Mouse (Mus musculus) 416B (cell line): ENCODE data around the gene Tns1.

ENCODE experiments used
- DNase-seq: peaks from one replicate; pipeline ENCODE4 v3.0.0; 2011; ENCODE audit warnings: low read depth

Gene Tns1

GRCm38 (mm10) chr1:74091138-74091537 is 33.1 kb downstream of the Tns1 start:
- no peak for DNase-seq

- DNase-seq, result no peak
Observed at GRCm38 (mm10) chr1:74090329-74090728, 33.9 kb downstream of the Tns1 start.

DNA sequence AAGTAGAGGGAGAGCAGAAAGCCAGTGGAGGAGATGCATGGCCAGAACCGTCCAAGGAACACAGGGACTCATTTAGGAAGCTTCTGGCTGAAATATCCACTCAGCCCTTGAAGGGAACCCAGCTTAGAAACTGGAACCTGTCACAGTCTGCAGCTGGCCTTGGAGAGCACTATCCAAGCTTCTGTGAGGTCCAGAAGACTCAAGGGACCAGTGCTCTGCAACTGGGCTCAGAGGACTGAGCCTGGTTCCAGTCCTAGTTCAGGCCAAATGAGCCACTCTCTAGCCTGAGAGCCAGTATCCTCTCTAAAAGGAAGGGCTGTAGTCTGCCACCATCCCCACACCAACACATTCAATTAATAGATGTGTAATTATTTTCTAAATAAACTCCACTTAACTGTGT is 35.7 kb downstream of the Tns1 start:
- no peak for DNase-seq

GRCm38 (mm10) chr1:74085566-74085965 is 38.7 kb downstream of the Tns1 start:
- DNase-seq, result no peak

GRCm38 (mm10) chr1:74084752-74085151 is 39.5 kb downstream of the Tns1 start:
- peak; percentile 55 for DNase-seq

GRCm38 (mm10) chr1:74084065-74084705 is 40.1 kb downstream of the Tns1 start:
- DNase-seq, result no peak

DNA sequence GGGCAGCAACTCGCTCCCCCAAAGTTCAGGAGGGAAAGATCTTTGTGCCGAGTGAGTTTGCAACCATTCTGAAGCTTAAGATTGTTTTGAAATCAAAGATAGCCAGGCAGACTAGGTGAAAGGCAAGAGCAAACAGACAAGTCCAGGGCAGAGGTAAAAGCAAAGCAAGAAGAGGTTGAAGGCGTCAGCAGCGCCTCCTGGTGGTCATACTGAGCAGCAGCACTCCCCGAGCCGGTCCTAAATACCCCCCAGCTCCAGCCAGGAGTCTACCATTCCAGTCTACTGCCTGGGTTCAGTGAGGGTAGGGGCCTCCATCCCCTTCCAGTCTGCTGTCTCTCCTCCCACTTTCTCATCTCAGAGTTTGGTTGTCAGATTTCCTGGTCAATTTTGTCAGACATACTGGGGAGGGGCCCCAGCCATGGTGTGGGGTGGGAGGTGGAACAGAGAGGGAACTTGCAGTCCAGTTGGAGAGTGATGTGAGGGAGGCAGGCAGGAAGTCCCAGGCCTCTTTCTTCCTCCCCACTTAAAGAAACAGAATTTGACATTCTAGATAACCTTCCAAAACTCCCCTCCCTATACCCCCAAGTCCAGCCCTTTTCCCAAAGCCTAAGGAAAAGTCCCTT is 41.3 kb downstream of the Tns1 start:
- DNase-seq, result peak; percentile 69

DNA sequence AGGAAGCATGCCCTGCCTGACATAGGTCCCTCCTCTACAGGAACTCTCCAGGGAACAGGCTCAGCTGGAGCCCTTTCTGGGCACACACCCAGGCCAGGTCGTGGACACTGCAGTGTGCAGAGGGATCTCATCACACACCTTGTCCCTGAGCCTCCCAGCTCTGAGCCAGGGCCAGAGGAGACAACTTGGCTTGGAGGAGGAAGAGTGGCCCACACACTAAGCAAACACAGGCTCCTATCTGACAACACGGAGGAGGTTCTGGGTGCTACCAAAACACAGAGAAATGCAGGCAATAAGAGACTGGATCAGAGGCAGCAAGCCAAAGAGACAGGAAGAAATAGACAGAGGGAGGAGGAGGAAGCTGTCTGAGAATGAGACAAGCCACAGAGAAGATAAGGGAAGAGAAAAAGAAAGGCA is 42.7 kb downstream of the Tns1 start:
- peak; percentile 40 for DNase-seq

GRCm38 (mm10) chr1:74077353-74077752 is 46.9 kb downstream of the Tns1 start:
- peak; percentile 81 for DNase-seq

- DNase-seq, result no peak
Observed at GRCm38 (mm10) chr1:74076230-74076629, 48.0 kb downstream of the Tns1 start.

DNA sequence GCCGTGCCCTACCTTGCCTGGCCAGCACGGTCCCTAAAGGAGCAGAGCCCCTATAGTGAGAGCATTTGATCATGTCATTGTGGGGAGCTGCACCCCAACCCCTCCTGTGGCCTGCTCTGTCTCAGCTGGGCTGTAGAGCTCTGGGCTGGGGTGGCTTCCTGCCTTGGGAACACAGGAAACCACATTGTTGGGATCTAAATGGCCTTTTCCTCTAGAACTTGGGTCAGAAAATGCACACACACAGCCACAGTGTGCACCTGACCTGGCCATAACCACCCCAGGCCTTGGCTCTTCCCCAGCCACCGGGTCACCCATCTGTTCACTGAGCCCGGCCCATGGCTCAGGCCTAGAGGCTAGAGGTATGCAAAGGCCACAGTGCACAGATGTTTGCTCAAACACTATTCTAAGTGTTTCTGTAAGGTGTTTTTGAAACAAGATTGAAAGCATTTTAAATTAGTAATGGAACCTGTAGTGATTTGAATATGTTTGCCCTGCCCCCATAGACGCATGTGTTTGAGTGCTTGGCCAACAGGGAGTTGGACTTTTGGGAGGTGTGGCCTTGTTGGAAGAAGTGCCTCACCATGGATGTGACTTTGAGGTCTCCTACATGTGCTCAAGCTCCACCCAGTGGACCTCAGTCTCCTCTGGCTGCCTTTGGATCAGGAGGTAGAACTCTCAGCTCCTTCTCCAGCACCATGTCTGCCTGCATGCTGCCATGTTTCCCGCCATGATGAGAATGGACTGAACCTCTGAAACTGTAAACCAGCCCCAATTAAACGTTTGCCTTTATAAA is 49.4 kb downstream of the Tns1 start:
- no peak for DNase-seq

DNA sequence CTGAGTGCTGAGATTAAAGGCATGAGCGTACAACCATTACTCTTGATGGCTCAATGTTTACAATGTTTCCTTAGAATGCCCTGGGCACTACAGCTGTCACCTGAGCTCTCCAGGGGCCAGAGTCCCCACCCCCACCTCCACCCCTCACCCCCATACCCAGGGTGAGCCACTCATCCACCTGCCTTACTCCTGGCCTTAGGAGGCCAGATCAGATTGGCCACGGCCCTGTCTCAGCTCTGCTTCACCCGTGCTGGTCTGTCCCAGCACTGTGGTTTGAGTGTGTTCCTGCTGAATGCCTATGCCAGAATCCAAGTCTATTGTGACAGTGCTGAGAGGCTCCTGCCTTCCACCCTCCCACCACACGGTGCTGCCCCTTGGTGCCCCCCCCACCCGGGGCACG is 50.5 kb downstream of the Tns1 start:
- no peak for DNase-seq

DNA sequence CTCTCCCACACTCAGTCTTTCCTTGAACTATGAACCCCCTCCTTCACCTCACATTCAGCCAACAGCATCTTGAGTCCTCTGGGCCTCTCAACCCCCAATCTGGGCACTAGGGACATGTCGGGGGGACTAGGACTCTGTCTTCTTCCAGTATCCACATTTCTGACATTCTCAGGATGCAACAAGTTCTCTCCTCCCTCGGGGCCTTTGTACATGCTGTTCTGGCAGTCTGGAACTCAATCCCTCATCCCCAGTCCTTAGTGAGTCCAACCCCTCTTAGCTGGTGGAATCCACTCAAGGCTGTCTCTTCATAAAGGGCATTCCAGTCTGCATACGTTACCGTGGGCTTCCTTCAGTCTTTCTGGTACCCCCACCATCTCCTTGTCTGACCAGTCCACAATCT is 53.5 kb downstream of the Tns1 start:
- no peak for DNase-seq

- no peak for DNase-seq
Observed at GRCm38 (mm10) chr1:74070001-74070551, 54.2 kb downstream of the Tns1 start.

DNA sequence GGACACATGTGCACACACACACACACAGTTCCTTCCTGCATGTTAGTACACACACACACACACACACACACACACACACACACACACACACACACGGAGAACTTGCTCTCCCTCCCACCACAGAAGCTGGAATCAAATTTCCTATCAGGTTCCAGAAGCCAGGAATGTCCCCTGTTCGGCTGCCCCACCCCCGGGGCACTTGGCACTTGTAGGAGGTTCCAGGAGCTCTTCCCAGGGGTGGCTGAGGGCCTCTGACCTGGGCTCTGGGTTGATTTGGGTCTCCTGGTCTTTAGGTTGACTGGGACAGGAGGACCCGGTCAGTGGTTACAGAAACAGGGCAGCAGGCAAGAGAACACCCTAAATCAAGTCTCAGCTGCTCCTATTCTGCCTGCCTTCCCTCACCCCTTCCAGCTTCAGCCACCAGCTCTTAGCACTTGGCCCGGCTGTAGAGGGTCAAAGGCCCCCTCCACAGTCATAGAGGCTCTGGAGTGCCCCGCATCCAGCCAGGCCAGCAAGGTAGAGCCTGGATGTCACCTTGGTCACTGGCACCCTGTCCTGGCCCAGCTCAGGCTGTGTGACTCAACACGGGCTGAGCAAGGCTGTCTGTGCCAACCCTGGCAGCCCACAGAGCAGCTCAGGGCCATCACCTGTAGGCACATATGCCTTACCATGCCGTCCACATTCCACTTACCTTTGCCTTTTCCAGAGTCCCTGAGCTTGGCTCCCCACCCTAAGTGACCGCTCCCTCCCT is 55.0 kb downstream of the Tns1 start:
- DNase-seq, result no peak

DNA sequence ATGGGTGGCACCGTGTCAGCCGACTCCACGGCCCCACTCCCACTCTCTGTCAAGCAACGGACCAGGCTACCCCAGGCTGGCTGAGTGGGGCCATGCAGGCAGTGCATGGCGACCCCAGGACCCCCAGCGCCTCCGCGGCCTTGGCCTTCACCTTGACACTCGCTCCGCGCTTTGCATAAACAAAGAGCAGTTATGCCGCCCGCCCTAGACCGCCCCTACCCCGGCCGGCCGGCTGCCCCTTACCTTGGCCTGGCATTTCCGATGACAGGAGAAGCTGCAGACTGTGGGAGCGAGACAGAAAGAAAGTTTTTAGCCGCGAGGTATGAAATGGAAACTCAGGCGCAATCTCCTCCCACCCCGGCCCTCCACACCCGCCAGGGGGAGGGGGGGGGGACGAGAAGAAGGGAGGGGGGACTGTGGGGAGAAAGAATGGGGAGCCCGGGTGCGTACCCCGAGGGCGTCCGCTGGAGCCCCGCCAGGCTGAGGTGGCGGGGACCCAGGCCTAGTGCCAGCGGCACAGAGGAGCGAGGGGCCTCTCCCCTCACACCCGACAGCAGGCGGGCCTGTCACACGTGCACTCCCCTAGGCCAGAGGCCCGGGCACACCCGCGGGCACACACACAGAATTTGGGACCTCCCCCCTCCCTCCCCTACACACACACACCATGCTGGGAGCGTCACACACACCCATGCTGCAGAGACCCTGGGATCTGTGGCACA is 55.7 kb downstream of the Tns1 start:
- no peak for DNase-seq

GRCm38 (mm10) chr1:74067866-74068265 is 56.4 kb downstream of the Tns1 start:
- DNase-seq, result no peak

- DNase-seq, result no peak
Observed at GRCm38 (mm10) chr1:74066576-74066975, 57.7 kb downstream of the Tns1 start.

DNA sequence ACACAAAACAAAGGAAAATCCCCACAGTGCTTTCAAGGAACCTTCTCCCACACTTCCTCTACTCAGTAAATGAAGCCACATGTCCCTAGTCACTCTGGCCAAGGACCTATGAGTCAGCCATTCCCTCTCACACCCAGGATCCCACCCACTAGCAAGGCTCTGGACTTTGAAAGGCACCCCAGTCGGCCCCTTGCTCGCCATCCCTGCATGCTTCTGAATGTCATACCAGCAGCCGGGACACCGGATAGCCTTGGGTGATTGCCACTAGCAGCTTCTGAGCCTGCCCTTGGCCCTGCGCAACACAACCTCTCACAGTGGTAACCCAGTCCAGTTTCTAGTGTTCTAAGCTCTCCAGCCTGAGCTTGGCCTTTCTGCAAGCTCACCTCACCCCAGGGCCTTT is 58.2 kb downstream of the Tns1 start:
- no peak for DNase-seq

DNA sequence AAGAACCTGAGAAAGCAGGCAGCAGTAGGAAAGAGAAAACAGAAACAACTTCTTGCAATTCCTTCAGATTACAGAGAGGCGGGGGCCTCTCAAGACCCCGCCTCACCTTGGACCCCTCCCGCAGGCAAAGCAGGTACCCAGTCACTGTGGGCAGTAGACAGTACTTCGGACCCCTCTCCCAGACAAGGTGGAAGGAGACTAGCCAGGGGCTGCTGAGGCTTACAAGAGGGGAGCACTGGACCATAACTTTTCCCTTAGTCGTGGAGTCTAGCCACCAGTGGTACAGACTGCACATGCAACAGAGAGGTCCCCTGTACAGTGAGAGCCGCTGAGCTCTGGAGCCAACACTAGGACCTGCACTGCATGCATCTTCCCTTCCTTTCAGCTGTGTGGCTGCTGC is 64.2 kb downstream of the Tns1 start:
- DNase-seq, result no peak

- no peak for DNase-seq
Observed at GRCm38 (mm10) chr1:74059552-74059951, 64.7 kb downstream of the Tns1 start.

- DNase-seq, result peak; percentile 31
Observed at GRCm38 (mm10) chr1:74058771-74059170, 65.5 kb downstream of the Tns1 start.
